Mouse (Mus musculus): ENCODE data around the gene Borcs6. TPM values are rescaled to one million over a fixed set of nuclear protein-coding genes. Genes with fewer than 3 reads are reported as not detected.
"Not testable (repeated sequence)": the region's sequence is repeated elsewhere in the genome, so short reads cannot be mapped to it uniquely, and the experiment has no call there.

Borcs6 gene
- total RNA-seq, 4 experiments from 2014 or later, result 29.8 to 33.9 (median 31.5) TPM

DNA sequence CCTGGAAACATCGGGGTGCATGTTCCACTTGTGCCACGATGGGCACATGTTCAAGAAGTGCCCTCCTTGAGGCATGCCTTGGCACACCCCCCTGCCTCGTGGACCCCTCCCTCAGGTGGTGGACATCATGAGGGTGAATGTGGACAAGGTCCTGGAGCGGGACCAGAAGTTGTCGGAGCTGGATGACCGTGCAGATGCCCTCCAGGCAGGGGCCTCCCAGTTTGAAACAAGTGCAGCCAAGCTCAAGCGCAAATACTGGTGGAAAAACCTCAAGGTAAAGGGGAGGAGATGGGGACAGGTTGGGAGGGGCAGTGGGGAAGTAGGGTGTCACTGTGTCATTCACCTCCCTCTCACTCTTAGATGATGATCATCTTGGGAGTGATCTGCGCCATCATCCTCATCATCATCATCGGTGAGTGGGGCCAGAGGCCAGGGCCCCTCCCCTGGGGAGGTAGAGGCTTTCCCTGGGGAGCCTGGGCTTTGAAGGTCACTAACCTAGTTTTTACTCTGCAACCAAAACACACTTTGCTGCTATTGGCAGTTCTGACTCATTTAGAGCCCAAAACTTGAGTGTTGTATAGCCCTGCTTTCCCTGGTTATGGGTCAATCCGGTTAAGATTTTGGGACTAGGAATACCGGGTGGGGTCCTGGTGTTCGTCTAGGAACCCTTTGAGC lies 30.2 kb downstream of the Borcs6 start:
- DNase-seq, result no peak

GRCm38 (mm10) chr11:69090367-69090766 lies 30.9 kb downstream of the Borcs6 start:
- no peak for DNase-seq

- DNase-seq, result no peak
These were observed 32.3 kb downstream of the Borcs6 start for GRCm38 (mm10) chr11:69091566-69092385.

GRCm38 (mm10) chr11:69092386-69092751 lies 32.9 kb downstream of the Borcs6 start:
- peak; percentile 83 for DNase-seq

- DNase-seq, result no peak
These were observed 33.4 kb downstream of the Borcs6 start for GRCm38 (mm10) chr11:69092871-69093270.

DNA sequence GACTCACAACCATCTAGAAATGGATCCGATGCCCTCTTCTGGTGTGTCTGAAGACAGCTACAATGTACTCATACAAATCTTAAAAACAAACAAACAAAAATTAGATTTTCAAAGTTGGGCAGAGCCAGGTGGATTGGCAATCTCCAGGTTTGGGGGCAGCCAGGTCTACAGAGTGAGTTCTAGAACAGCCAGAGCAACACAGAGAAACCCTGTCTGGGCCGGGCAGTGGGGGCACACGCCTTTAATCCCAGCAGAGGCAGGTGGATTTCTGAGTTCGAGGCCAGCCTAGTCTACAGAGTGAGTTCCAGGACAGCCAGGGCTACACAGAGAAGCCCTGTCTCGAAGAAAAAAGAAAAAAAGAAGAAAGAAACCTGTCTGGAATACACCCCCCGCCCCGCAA lies 34.3 kb downstream of the Borcs6 start:
- not testable (repeated sequence) for DNase-seq

DNA sequence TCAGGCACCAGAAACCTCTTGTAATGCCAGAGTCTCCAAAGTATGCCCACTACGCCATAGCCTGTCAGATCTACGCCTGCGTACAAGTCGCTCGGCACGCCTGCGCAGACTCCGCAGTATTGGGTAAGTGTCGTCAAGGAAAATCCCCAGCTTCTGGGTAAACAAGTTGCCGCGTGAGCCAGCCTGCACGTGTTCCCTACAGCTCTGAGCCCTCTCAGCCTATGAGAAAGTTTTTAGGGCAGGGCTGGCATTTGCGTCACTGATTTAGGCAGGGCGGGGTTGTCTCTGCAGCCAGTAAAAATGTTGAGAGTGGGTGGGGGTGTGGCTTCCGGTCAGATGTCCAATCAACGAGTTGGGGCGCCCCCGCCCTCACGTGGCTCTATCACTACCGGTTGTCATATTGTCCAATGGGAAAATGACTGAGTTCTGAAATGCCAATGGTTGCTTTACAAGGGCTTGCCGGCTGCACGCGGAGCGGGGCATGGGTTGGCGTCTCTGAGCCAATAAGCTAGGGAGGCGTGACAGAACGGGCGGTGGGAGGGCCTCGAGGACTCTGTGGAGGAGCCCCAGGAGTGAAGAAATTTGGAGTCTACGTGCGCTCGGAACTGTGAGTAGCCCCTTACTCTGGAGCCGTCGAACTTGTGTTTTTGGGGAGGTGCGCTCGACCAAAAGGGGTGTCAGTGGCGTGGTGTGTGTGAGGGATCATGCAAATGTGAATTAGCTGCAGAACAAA lies 35.3 kb downstream of the Borcs6 start, which contains the start of gene Per1:
Per1 (plus strand) TSS at position 521 of the 733 bp plus-strand sequence.
- DNase-seq, result peak; percentile 100

DNA sequence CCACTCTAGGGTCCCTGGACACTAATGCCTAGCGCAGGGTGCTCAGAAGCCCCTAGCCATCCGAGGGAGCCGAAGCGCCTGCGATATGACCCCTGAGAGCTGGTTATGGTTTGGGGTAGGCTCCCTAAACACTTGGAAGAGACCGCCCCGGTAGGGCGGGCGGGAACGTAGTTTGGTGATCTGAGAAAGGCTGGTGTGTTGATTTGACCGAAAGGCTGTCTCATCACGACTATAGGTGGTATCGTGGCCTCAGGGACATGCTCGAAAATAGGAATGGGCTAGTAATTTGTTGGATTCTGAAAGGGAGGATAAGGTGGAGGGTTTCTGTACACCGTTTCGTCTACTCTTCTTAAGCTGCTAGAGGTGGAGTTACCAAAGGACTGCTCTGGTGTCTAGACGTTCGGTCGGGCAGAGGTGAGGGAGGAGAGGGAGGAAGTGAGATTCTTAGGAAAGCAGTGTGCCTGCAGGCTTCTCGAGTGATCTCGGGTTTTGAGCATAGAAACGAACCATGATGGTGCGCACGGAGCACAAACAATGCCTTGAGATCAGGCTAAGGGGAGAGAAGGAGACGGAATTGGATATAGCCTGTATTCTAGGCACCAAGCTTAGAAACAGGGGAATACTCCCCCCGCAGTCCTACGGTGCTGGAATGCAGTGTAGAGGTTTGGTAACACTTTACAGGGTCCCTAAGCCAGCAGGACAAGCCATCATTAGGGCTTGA lies 36.2 kb downstream of the Borcs6 start:
- no peak for DNase-seq

DNA sequence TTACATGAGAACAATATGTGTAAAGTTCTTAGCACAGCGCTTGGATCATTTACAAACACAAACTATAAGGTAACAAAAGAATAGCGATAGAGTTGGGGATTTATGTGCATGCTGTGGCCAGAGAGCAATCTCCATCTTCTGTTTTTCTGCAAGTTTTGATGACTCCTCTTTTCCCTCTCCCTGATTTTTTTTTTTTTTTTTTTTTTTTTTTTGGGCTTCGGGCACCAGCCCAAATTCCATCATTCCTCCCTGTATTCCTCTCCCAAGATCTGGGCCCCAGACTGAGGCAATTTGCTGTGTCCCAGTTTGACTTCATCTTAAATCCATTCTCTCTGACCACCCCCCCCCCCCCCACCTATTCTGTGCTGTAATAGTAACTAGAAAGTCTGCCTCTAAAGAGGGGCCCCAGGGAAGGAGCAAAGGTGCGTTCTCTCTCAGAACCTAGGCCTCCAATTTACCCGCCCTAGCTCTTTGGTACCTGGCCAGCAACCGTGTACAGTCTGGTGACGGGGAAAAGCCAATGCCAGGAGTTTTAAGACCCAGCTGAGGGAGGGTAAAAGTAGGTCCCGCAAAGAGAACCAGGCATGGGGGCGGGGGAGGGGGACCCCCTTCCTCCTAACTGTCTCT lies 37.0 kb downstream of the Borcs6 start:
- DNase-seq, result no peak

GRCm38 (mm10) chr11:69096987-69097900 lies 37.7 kb downstream of the Borcs6 start:
- peak; percentile 99 for DNase-seq

DNA sequence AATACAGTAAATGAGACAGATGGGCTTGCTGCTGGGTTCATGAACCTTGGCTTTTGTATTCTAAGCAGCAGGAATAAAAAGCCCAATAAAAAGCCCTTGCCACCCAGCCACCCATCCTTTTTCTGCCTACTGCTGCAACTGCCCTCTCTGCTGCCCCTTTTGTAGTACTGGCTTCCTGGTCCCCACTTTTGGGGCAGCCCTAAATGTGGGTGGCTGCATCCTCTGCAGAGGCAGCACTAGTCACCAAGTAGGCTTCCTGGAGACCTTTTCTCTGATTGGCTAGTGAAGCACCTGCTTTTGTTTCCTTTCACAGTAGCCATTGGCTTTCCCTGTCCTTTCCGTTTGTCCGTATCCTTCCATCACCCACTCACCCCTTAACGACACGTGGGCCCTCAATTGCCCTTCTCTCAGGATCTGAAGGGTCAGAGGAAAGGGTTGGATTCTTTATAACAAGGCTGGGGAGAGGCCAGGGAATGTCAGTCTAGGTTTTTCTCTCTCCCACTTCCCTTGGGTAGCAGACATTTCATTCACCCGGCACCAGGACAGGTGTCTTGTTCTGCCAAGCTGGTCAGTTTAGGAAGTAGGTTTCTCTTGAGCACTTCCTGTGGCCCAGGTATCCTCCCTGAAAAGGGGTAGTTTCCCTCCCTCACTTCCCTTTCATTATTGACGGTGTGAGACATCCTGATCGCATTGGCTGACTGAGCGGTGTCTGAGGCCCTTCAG lies 38.7 kb downstream of the Borcs6 start:
- DNase-seq, result no peak

- DNase-seq, result peak; percentile 98
These were observed 39.2 kb downstream of the Borcs6 start for GRCm38 (mm10) chr11:69098762-69099091.

GRCm38 (mm10) chr11:69099177-69099914 lies 39.8 kb downstream of the Borcs6 start:
- DNase-seq, result no peak

DNA sequence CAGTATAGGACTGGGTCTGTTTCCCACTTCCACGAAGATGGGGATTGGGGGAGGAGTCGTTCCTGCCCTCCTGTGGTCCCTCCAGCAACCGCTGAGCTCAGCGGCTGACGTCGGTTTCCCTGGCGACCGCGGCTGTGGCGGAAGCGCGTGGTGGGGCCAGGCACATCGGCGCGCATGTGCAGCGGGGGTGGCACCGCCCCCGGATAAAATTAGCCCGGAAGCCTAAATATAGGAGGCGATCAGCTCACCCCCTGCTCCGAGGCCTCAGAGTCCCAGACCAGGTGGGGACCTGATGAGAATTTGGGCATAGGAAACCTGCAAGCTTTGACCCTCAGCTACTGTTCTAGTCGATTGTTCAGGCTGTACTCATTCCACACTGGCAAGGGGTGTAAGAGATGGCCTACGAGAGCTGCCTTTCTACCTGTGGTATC lies 40.4 kb downstream of the Borcs6 start:
- DNase-seq, result peak; percentile 95

DNA sequence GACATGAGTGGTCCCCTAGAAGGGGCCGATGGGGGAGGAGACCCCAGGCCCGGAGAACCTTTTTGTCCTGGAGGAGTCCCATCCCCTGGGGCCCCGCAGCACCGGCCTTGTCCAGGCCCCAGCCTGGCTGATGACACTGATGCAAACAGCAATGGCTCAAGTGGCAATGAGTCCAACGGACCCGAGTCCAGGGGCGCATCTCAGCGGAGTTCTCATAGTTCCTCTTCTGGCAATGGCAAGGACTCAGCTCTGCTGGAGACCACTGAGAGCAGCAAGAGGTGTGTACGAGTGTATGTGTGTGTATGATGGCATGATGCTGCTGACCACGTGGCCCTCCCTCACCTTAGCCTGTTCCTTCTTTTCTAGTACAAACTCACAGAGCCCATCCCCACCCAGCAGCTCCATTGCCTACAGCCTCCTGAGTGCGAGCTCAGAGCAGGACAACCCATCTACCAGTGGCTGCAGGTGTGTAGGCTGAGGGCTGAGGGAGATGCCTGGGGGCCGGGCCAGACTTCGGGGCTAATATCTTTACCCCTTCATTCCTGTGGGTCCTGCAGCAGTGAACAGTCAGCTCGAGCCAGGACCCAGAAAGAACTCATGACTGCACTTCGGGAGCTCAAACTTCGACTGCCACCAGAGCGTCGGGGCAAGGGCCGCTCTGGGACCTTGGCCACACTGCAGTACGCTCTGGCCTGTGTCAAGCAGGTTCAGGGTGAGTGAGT lies 41.3 kb downstream of the Borcs6 start:
- DNase-seq, result no peak

GRCm38 (mm10) chr11:69101604-69102402 lies 42.3 kb downstream of the Borcs6 start:
- no peak for DNase-seq

DNA sequence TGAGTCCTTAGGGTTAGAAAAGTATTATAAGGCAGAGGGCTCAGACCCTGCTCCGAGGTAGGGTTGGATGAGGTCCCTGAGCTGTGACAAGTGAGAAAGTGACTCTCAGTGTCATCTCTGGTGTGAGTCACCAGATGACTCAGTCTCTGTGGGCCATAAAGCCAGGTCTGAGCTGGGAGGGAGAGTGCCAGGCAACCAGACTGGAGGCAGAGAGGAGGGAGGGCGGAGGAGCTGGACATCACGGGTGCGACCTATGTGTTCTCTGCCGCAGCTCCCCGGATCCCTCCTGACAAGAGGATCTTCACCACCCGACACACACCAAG lies 42.8 kb downstream of the Borcs6 start:
- no peak for DNase-seq

DNA sequence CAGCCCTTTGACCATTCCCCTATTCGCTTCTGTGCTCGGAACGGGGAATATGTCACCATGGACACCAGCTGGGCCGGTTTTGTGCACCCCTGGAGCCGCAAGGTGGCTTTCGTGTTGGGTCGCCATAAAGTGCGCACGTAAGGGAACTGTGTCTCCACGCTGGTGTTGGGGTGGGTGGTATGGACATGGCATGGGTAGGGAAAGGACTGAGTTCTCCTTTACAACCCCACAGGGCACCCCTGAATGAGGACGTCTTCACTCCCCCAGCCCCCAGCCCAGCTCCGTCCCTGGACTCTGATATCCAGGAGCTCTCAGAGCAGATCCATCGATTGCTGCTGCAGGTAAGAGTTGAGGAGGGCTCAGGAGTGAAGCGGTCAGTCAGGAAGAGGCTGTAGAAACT lies 43.6 kb downstream of the Borcs6 start:
- DNase-seq, result no peak

Data from adrenal gland, adult 8-10 months (tissue).